Mouse (Mus musculus): ENCODE measurements around the gene Dyrk1a. TPM values are rescaled to one million over a fixed set of nuclear protein-coding genes. Genes with fewer than 3 reads are reported as not detected.

Gene Dyrk1a
- polyA plus RNA-seq, 1 experiment from 2014 or later, result 10.0 TPM

- H3K4me2 ChIP-seq (replicated peaks), result no peak overlapping the region
- H3K36me3 ChIP-seq, result no peaks in the 10 kb centered on the region
- H3K4me3 ChIP-seq, result no peak overlapping the region
- no peaks in the 10 kb centered on the region for H3K9me3 ChIP-seq
- ATAC-seq (ENCODE audit: low FRiP score, low read depth), result no peak
- no peak overlapping the region for H3K27ac ChIP-seq (replicated peaks)
- H3K9ac ChIP-seq (replicated peaks), result no peak overlapping the region
- WGBS, result 75% methylated on average over 9 of the region's 9 CpGs
- H3K27me3 ChIP-seq, result no peaks in the 10 kb centered on the region
- no peaks in the 10 kb centered on the region for H3K4me1 ChIP-seq
Observed at GRCm38 (mm10) chr16:94537159-94537527, 32.7 kb upstream of the Dyrk1a start.

- Histone ChIP-seq H3K9me3 (no peaks in the 10 kb centered on the region), H3K36me3 (no peaks in the 10 kb centered on the region), H3K9ac (replicated peaks) (no peak overlapping the region), H3K27me3 (no peaks in the 10 kb centered on the region), H3K4me3 (no peak overlapping the region), H3K4me2 (replicated peaks) (no peak overlapping the region), H3K4me1 (no peaks in the 10 kb centered on the region), H3K27ac (replicated peaks) (no peak overlapping the region)
- no peak for ATAC-seq (ENCODE audit: low FRiP score, low read depth)
- 97% methylated on average over 9 of the region's 9 CpGs for WGBS
Observed at GRCm38 (mm10) chr16:94540140-94540539, 29.7 kb upstream of the Dyrk1a start.

- WGBS, result 92% methylated on average over 8 of the region's 8 CpGs
- H3K27ac ChIP-seq (replicated peaks), result no peak overlapping the region
- no peak overlapping the region for H3K4me2 ChIP-seq (replicated peaks)
- H3K4me3 ChIP-seq, result no peak overlapping the region
- H3K9me3 ChIP-seq, result no peaks in the 10 kb centered on the region
- no peak for ATAC-seq (ENCODE audit: low FRiP score, low read depth)
- H3K27me3 ChIP-seq, result no peaks in the 10 kb centered on the region
- no peaks in the 10 kb centered on the region for H3K4me1 ChIP-seq
- no peak overlapping the region for H3K9ac ChIP-seq (replicated peaks)
- no peaks in the 10 kb centered on the region for H3K36me3 ChIP-seq
Observed at GRCm38 (mm10) chr16:94542898-94543297, 26.9 kb upstream of the Dyrk1a start.

GRCm38 (mm10) chr16:94544540-94545105 is 25.2 kb upstream of the Dyrk1a start:
- Histone ChIP-seq H3K27me3 (no peaks in the 10 kb centered on the region), H3K4me1 (no peaks in the 10 kb centered on the region), H3K9me3 (no peaks in the 10 kb centered on the region), H3K4me2 (replicated peaks) (no peak overlapping the region), H3K36me3 (no peaks in the 10 kb centered on the region), H3K9ac (replicated peaks) (no peak overlapping the region), H3K27ac (replicated peaks) (no peak overlapping the region), H3K4me3 (no peak overlapping the region)
- ATAC-seq (ENCODE audit: low FRiP score, low read depth), result no peak
- 69% methylated on average over 11 of the region's 11 CpGs for WGBS

GRCm38 (mm10) chr16:94545781-94546562 is 23.8 kb upstream of the Dyrk1a start:
- Histone ChIP-seq H3K4me3 (no peak overlapping the region), H3K4me1 (no peaks in the 10 kb centered on the region), H3K4me2 (replicated peaks) (no peak overlapping the region), H3K27ac (replicated peaks) (no peak overlapping the region), H3K36me3 (no peaks in the 10 kb centered on the region), H3K9ac (replicated peaks) (no peak overlapping the region), H3K9me3 (no peaks in the 10 kb centered on the region), H3K27me3 (no peaks in the 10 kb centered on the region)
- WGBS, result 67% methylated on average over 8 of the region's 8 CpGs
- ATAC-seq (ENCODE audit: low FRiP score, low read depth), result no peak

- peaks cover 3% of the 10 kb centered on the region; the same call in 1 of the 2 replicates for H3K9me3 ChIP-seq
- ATAC-seq (ENCODE audit: low FRiP score, low read depth), result no peak
- 84% methylated on average over 10 of the region's 10 CpGs for WGBS
- no peaks in the 10 kb centered on the region for H3K36me3 ChIP-seq
- H3K4me2 ChIP-seq (replicated peaks), result no peak overlapping the region
- no peaks in the 10 kb centered on the region for H3K4me1 ChIP-seq
- no peak overlapping the region for H3K27ac ChIP-seq (replicated peaks)
- no peaks in the 10 kb centered on the region for H3K27me3 ChIP-seq
- no peak overlapping the region for H3K9ac ChIP-seq (replicated peaks)
- H3K4me3 ChIP-seq, result no peak overlapping the region
Observed at GRCm38 (mm10) chr16:94549813-94550212, 20.0 kb upstream of the Dyrk1a start.

- no peak for ATAC-seq (ENCODE audit: low FRiP score, low read depth)
- Histone ChIP-seq H3K4me2 (replicated peaks) (no peak overlapping the region), H3K27me3 (no peaks in the 10 kb centered on the region), H3K4me1 (no peaks in the 10 kb centered on the region), H3K9me3 (peaks cover 3% of the 10 kb centered on the region; the same call in 1 of the 2 replicates), H3K4me3 (no peak overlapping the region), H3K36me3 (no peaks in the 10 kb centered on the region), H3K9ac (replicated peaks) (no peak overlapping the region), H3K27ac (replicated peaks) (no peak overlapping the region)
Observed at GRCm38 (mm10) chr16:94551934-94552333, 17.9 kb upstream of the Dyrk1a start.

GRCm38 (mm10) chr16:94555346-94555745 is 14.5 kb upstream of the Dyrk1a start:
- Histone ChIP-seq H3K36me3 (no peaks in the 10 kb centered on the region), H3K4me1 (no peaks in the 10 kb centered on the region), H3K4me2 (replicated peaks) (no peak overlapping the region), H3K27me3 (no peaks in the 10 kb centered on the region), H3K4me3 (no peak overlapping the region), H3K9ac (replicated peaks) (no peak overlapping the region), H3K27ac (replicated peaks) (no peak overlapping the region), H3K9me3 (peaks cover 3% of the 10 kb centered on the region; the same call in 1 of the 2 replicates)
- ATAC-seq (ENCODE audit: low FRiP score, low read depth), result no peak
- 85% methylated on average over 7 of the region's 7 CpGs for WGBS

- Histone ChIP-seq H3K4me3 (no peak overlapping the region), H3K36me3 (no peaks in the 10 kb centered on the region), H3K4me1 (no peaks in the 10 kb centered on the region), H3K4me2 (replicated peaks) (no peak overlapping the region), H3K9ac (replicated peaks) (no peak overlapping the region), H3K27ac (replicated peaks) (no peak overlapping the region), H3K9me3 (peaks cover 3% of the 10 kb centered on the region; the same call in 1 of the 2 replicates), H3K27me3 (no peaks in the 10 kb centered on the region)
- no peak for ATAC-seq (ENCODE audit: low FRiP score, low read depth)
- 92% methylated on average over 5 of the region's 5 CpGs for WGBS
Observed at GRCm38 (mm10) chr16:94556228-94556627, 13.6 kb upstream of the Dyrk1a start.

- Histone ChIP-seq H3K4me2 (replicated peaks) (no peak overlapping the region), H3K27me3 (no peaks in the 10 kb centered on the region), H3K27ac (replicated peaks) (no peak overlapping the region), H3K9ac (replicated peaks) (no peak overlapping the region), H3K36me3 (no peaks in the 10 kb centered on the region), H3K4me1 (no peaks in the 10 kb centered on the region), H3K4me3 (no peak overlapping the region), H3K9me3 (peaks cover 3% of the 10 kb centered on the region; the same call in 1 of the 2 replicates)
- 79% methylated on average over 7 of the region's 7 CpGs for WGBS
- ATAC-seq (ENCODE audit: low FRiP score, low read depth), result no peak
Observed at GRCm38 (mm10) chr16:94559282-94559681, 10.5 kb upstream of the Dyrk1a start.

GRCm38 (mm10) chr16:94559782-94560181 is 10.0 kb upstream of the Dyrk1a start:
- 60% methylated on average over 7 of the region's 7 CpGs for WGBS
- H3K27ac ChIP-seq (replicated peaks), result no peak overlapping the region
- no peaks in the 10 kb centered on the region for H3K4me1 ChIP-seq
- H3K27me3 ChIP-seq, result no peaks in the 10 kb centered on the region
- no peaks in the 10 kb centered on the region for H3K9me3 ChIP-seq
- no peak overlapping the region for H3K9ac ChIP-seq (replicated peaks)
- no peak overlapping the region for H3K4me2 ChIP-seq (replicated peaks)
- H3K36me3 ChIP-seq, result no peaks in the 10 kb centered on the region
- no peak for ATAC-seq (ENCODE audit: low FRiP score, low read depth)
- no peak overlapping the region for H3K4me3 ChIP-seq

GRCm38 (mm10) chr16:94560618-94561017 is 9.2 kb upstream of the Dyrk1a start:
- no peaks in the 10 kb centered on the region for H3K36me3 ChIP-seq
- no peaks in the 10 kb centered on the region for H3K4me1 ChIP-seq
- H3K27me3 ChIP-seq, result no peaks in the 10 kb centered on the region
- 78% methylated on average over 5 of the region's 5 CpGs for WGBS
- H3K4me3 ChIP-seq, result no peak overlapping the region
- H3K9ac ChIP-seq (replicated peaks), result no peak overlapping the region
- no peak for ATAC-seq (ENCODE audit: low FRiP score, low read depth)
- no peak overlapping the region for H3K4me2 ChIP-seq (replicated peaks)
- H3K9me3 ChIP-seq, result no peaks in the 10 kb centered on the region
- no peak overlapping the region for H3K27ac ChIP-seq (replicated peaks)
